7 mouse cellular contexts compared by ENCODE assay signal in the genomic region with DNA sequence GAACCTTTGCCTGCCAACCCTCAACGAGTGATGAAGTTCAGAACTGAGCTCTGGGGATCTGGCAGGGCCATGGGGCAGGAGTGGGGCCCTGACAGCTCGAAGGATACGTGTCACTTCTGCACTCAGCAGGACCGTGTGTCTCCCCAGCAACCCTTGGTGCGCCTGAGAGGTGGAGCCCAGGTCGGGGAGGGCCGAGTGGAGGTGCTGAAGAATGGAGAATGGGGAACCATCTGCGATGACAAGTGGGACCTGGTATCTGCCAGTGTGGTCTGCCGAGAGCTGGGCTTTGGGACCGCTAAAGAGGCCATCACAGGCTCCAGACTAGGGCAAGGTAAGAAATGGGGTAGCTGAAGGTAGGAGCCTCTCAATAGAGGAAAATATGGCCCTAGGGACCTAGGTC. TPM values are rescaled to one million over a fixed set of nuclear protein-coding genes. Genes with fewer than 3 reads are reported as not detected.
ATAC-seq lines count a peak whose summit lies in the region.
"Had no signal": no experiment of that assay in that cellular context is flagged by ENCODE, and none has a peak within 500 bp of the region (broad histone marks: within the 10 kb centered on the region; RNA-seq: fewer than 3 reads in every experiment).

No protein-coding gene starts in this region.

- peak; percentile 52 for ATAC-seq in common myeloid progenitor, adult 5-6 weeks (replicated peaks; ENCODE audit: low read depth, poor library complexity, severe bottlenecking)
- ATAC-seq in granulocyte monocyte progenitor cell, adult 5-6 weeks (replicated peaks; ENCODE audit: poor library complexity, severe bottlenecking): peak; percentile 42; the same call in 1 of the 2 replicates
- peak; percentile 18 to 52; a peak in 3 of 4 replicates for ATAC-seq in hematopoietic stem cell, adult 5-6 weeks (replicated peaks in 1 of 2; ENCODE audit: insufficient read depth in 1 of 2, low FRiP score in 2 of 2, low TSS enrichment in 1 of 2, low read depth in 1 of 2, poor library complexity in 2 of 2, severe bottlenecking in 2 of 2)
- peak; percentile 27; the same call in 1 of the 2 replicates for ATAC-seq in megakaryocyte progenitor cell, adult 5-6 weeks (replicated peaks; ENCODE audit: poor library complexity)

RNA-seq across cellular contexts. Expression of a gene that starts 54.3 kb away (rescaled TPM):
- 0.49 and 5.1 TPM in 2 replicates for total RNA-seq in common myeloid progenitor, adult 5-6 weeks (2017)
- total RNA-seq in granulocyte monocyte progenitor cell, adult 5-6 weeks (2014; fragmentation: Nextera tagmentation): 5.6 and 10.2 TPM in 2 replicates
- total RNA-seq in granulocyte monocyte progenitor cell, adult 5-6 weeks (2017): 5.9 and 7.8 TPM in 2 replicates
- total RNA-seq in hematopoietic stem cell, adult 5-6 weeks (2017): 2.9 and 8.7 TPM in 2 replicates
- 5.6 and 7.4 TPM in 2 replicates for total RNA-seq in megakaryocyte progenitor cell, adult 5-6 weeks (2015)
- total RNA-seq in megakaryocyte progenitor cell, adult 5-6 weeks (2017): 8.0 and 11.4 TPM in 2 replicates
- total RNA-seq: CH12.LX, ES-E14, MEL had no signal

Comparison
In these comparisons a context has a peak if more than half of its experiments do, and no peak if none do; other contexts are left out.
1. Peak in every context shown above with its lines: ATAC-seq.